Comparison of ENCODE assay signal across 20 mouse cellular contexts in the genomic region with DNA sequence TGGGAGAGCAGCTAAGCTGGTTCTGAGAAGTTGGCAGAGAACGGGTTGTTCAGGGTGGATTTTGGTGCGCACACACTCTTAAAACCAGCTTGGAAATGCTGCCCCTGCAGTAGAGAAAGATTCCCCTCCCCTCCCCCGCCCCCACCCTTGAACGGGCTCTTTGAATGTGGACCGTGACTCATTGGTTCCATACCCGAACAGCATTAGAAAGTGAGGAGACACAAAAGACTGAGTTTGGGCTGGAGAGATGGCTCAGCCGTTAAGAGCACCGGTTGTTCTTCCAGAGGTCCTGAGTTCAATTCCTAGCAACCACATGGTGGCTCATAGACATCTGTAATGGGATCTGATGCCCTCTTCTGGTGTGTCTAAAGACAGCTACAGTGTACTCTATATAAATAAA. TPM values are rescaled to one million over a fixed set of nuclear protein-coding genes. Genes with fewer than 3 reads are reported as not detected.
DNase-seq lines count a peak whose midpoint lies in the region; ATAC-seq and TF ChIP-seq lines count a peak whose summit lies in the region.
"Had no signal": no experiment of that assay in that cellular context is flagged by ENCODE, and none has a peak within 500 bp of the region (broad histone marks: within the 10 kb centered on the region; RNA-seq: fewer than 3 reads in every experiment).

No protein-coding gene starts in this region.

- dilution Hi-C loops in CH12.LX (cut with MboI; ENCODE audit: extremely low pct_ligation_motif_present, extremely low pct_unique_long_range_greater_than_20kb, low sequenced_read_pairs) = no loop called here

- no peak for TF ChIP-seq POLR2A in CH12.LX (IDR thresholded peaks at IDR 0.05; ENCODE audit: low read depth, low read length)

- H3K4me1 ChIP-seq in megakaryocyte, embryonic 14.5 days = peaks cover 73% of the 10 kb centered on the region
- H3K4me1 ChIP-seq in CH12.LX (ENCODE audit: control insufficient read depth in 1 of 2, insufficient read depth in 2 of 2) = peaks cover 16 to 83% of the 10 kb centered on the region in 2 experiments
- H3K4me1 ChIP-seq in stomach, postnatal 0 days (replicated peaks; ENCODE audit: control insufficient read depth, insufficient read depth) = no peaks in the 10 kb centered on the region
- H3K4me1 ChIP-seq: forebrain, embryonic 13.5 days had no signal

- peak; percentile 94 for DNase-seq in CH12.LX (ENCODE audit: extremely low read depth)
- no peak for DNase-seq in stomach, postnatal 0 days (ENCODE audit: low spot score)
- DNase-seq in heart, postnatal 10 days = no peak
- DNase-seq in urinary bladder, postnatal 10 days (ENCODE audit: low spot score) = no peak
- DNase-seq: adrenal gland, postnatal 10 days; cerebellum, adult 9-10 months; kidney, adult 2 months; lung, embryonic 14.5 days; right cerebral cortex, adult 18-20 months had no signal

- no peak; the same call in 1 of the 2 replicates for TF ChIP-seq RAD21 in CH12.LX (IDR thresholded peaks at IDR 0.05; ENCODE audit: low read depth, low read length)

- peak overlapping the region; percentile 90 for H3K27ac ChIP-seq in CH12.LX (ENCODE audit: insufficient read depth, low read depth)
- H3K27ac ChIP-seq in stomach, postnatal 0 days (replicated peaks) = no peak overlapping the region
- H3K27ac ChIP-seq: forebrain, embryonic 13.5 days; gastrocnemius, adult 2 months; hindbrain, embryonic 13.5 days; kidney, postnatal 0 days; left cerebral cortex, adult 2 months; midbrain, embryonic 10.5 days; neural tube, embryonic 15.5 days had no signal

- H3K36me3 ChIP-seq in megakaryocyte, embryonic 14.5 days (replicated peaks; ENCODE audit: low read length) = peaks cover 42% of the 10 kb centered on the region
- no peaks in the 10 kb centered on the region for H3K36me3 ChIP-seq in CH12.LX (replicated peaks in 1 of 2; ENCODE audit: control insufficient read depth in 1 of 2, insufficient read depth in 1 of 2, low read length in 1 of 2)
- no peaks in the 10 kb centered on the region for H3K36me3 ChIP-seq in stomach, postnatal 0 days (ENCODE audit: control insufficient read depth, insufficient read depth, low read length)
- H3K36me3 ChIP-seq: hindbrain, embryonic 13.5 days; midbrain, embryonic 10.5 days; neural tube, embryonic 15.5 days had no signal

- intact Hi-C loops in heart, postnatal 10 days (cut with DNase I) = no loop called here

- peak overlapping the region; percentile 85 for H3K9ac ChIP-seq in CH12.LX (ENCODE audit: insufficient read depth, low read depth)
- H3K9ac ChIP-seq in stomach, postnatal 0 days (ENCODE audit: low read length) = no peak overlapping the region
- H3K9ac ChIP-seq: forebrain, embryonic 13.5 days; hindbrain, embryonic 13.5 days; lung, embryonic 14.5 days; neural tube, embryonic 15.5 days had no signal

- no peaks in the 10 kb centered on the region for H3K9me3 ChIP-seq in megakaryocyte, embryonic 14.5 days
- no peaks in the 10 kb centered on the region for H3K9me3 ChIP-seq in CH12.LX (replicated peaks; ENCODE audit: low read length)
- H3K9me3 ChIP-seq in stomach, postnatal 0 days (ENCODE audit: control insufficient read depth, low read length) = no peaks in the 10 kb centered on the region
- H3K9me3 ChIP-seq: forebrain, embryonic 13.5 days; hindbrain, embryonic 13.5 days; midbrain, embryonic 10.5 days; neural tube, embryonic 15.5 days had no signal

- peak; percentile 65; the same call in 1 of the 2 replicates for TF ChIP-seq EP300 in CH12.LX (IDR thresholded peaks at IDR 0.05; ENCODE audit: low read length)
- no peak for TF ChIP-seq EP300 in stomach, postnatal 0 days (optimal IDR thresholded peaks at IDR 0.05)

- H3K79me2 ChIP-seq in CH12.LX (replicated peaks; ENCODE audit: control insufficient read depth, extremely low read depth, insufficient read depth, poor library complexity, severe bottlenecking) = peaks cover 40% of the 10 kb centered on the region

- WGBS in stomach, postnatal 0 days = 78% methylated on average over 8 of the region's 8 CpGs

- TF ChIP-seq CTCF in CH12.LX (conservative IDR thresholded peaks at IDR 0.05 in 1 of 2, IDR thresholded peaks at IDR 0.05 in 1 of 2; ENCODE audit: low read depth in 2 of 2, low read length in 2 of 2) = no peak
- no peak for TF ChIP-seq CTCF in stomach, postnatal 0 days (IDR thresholded peaks at IDR 0.05; ENCODE audit: low read depth)

- H3K4me2 ChIP-seq in CH12.LX (ENCODE audit: insufficient read depth, low read depth, poor library complexity, severe bottlenecking) = peak overlapping the region; percentile 94
- no peak overlapping the region for H3K4me2 ChIP-seq in stomach, postnatal 0 days (replicated peaks; ENCODE audit: low read depth)
- H3K4me2 ChIP-seq: forebrain, embryonic 13.5 days; hindbrain, embryonic 13.5 days; lung, embryonic 14.5 days; neural tube, embryonic 15.5 days had no signal

- no peaks in the 10 kb centered on the region for H3K27me3 ChIP-seq in megakaryocyte, embryonic 14.5 days (replicated peaks)
- no peaks in the 10 kb centered on the region for H3K27me3 ChIP-seq in CH12.LX (replicated peaks)
- H3K27me3 ChIP-seq in stomach, postnatal 0 days (ENCODE audit: control insufficient read depth, insufficient read depth, low read length) = no peaks in the 10 kb centered on the region
- H3K27me3 ChIP-seq: forebrain, embryonic 13.5 days; Patski had no signal

- no peak for ATAC-seq in megakaryocyte, adult 5-6 weeks (ENCODE audit: poor library complexity, severe bottlenecking)
- ATAC-seq in activated CD4-positive, CD25-positive, alpha-beta regulatory T cell, adult 4 months = peak; percentile 6
- ATAC-seq in stomach, postnatal 0 days (ENCODE audit: low FRiP score, low TSS enrichment) = no peak
- ATAC-seq: forebrain, embryonic 13.5 days had no signal

- H3K4me3 ChIP-seq in megakaryocyte, embryonic 14.5 days (replicated peaks) = peak overlapping the region; percentile 91
- peak overlapping the region; percentile 61 to 96 (median 84) for H3K4me3 ChIP-seq in CH12.LX (replicated peaks in 1 of 3; ENCODE audit: low read depth in 2 of 3, low read length in 2 of 3, poor library complexity in 1 of 3)
- H3K4me3 ChIP-seq in stomach, postnatal 0 days (ENCODE audit: low read depth, low read length) = no peak overlapping the region
- H3K4me3 ChIP-seq: forebrain, embryonic 13.5 days; hindbrain, embryonic 13.5 days; left cerebral cortex, adult 2 months; midbrain, embryonic 10.5 days; neural tube, embryonic 15.5 days had no signal

- in situ Hi-C loops in CH12.LX (cut with MboI; ENCODE audit: low pct_ligation_motif_present, low pct_unique_long_range_greater_than_20kb, low sequenced_read_pairs) = loop anchor here (10.0 kb wide), 1 partner anchor 135 kb away; no protein-coding TSS in a partner anchor

RNA-seq across cellular contexts. Expression of gene Bin2, which starts 0.7 kb away (rescaled TPM):
- polyA plus RNA-seq in megakaryocyte, embryonic 14.5 days (2012; ENCODE audit: insufficient read depth, low replicate concordance) = 2,082 and 2,619 TPM in 2 replicates
- 309 and 324 TPM in 2 replicates for total RNA-seq in megakaryocyte, adult 5-6 weeks (2015)
- total RNA-seq in megakaryocyte, adult 5-6 weeks (2017) = 275 and 304 TPM in 2 replicates
- total RNA-seq in CH12.LX (2012; rRNA removed) (60.4 and 64.8 TPM in 2 replicates), CH12.LX (2014; rRNA removed) (49.2 and 51.4 TPM in 2 replicates)
- 72.8 and 89.9 TPM in 2 replicates for polyA plus RNA-seq in CH12.LX (2012; ENCODE audit: insufficient read length, low read depth)
- polyA plus RNA-seq in activated CD4-positive, CD25-positive, alpha-beta regulatory T cell, adult 4 months (2017; shearing (Covaris generic)) = 100 to 1,000 TPM; 348 to 423 TPM
- 1.3 and 2.3 TPM in 2 replicates for polyA plus RNA-seq in stomach, postnatal 0 days (2015; fragmentation: Nextera tagmentation; extraction: Ambion mirVana)
- 1 to 10 TPM; 1.4 to 2.2 TPM for total RNA-seq in heart, postnatal 10 days (2021)
- polyA plus RNA-seq: Patski had no signal

RNA-seq across cellular contexts. Expression of gene Cela1, which starts 17.7 kb away (rescaled TPM):
- 12.5 and 23.0 TPM in 2 replicates for polyA plus RNA-seq in megakaryocyte, embryonic 14.5 days (2012; ENCODE audit: insufficient read depth, low replicate concordance)
- 3.5 and 6.2 TPM in 2 replicates for total RNA-seq in megakaryocyte, adult 5-6 weeks (2015)
- total RNA-seq in megakaryocyte, adult 5-6 weeks (2017) = 1.8 and 4.2 TPM in 2 replicates
- total RNA-seq in CH12.LX (2012; rRNA removed) = 4.8 and 5.1 TPM in 2 replicates
- 1.3 and 1.8 TPM in 2 replicates for total RNA-seq in CH12.LX (2014; rRNA removed)
- 3.3 TPM in 2 replicates for polyA plus RNA-seq in CH12.LX (2012; ENCODE audit: insufficient read length, low read depth)
- polyA plus RNA-seq in activated CD4-positive, CD25-positive, alpha-beta regulatory T cell, adult 4 months (2017; shearing (Covaris generic)) = 10 to 100 TPM in 1 of 2 experiments, 1 to 10 TPM in 1; 6.7 to 10.3 TPM
- 22.3 and 24.1 TPM in 2 replicates for polyA plus RNA-seq in stomach, postnatal 0 days (2015; fragmentation: Nextera tagmentation; extraction: Ambion mirVana)
- total RNA-seq in heart, postnatal 10 days (2021) = 1 to 10 TPM in 1 of 2 experiments, under 1 TPM in 1; 0.53 to 1.1 TPM
- total RNA-seq: gastrocnemius, adult 2 months had no signal

RNA-seq across cellular contexts. Expression of gene Smagp, which starts 33.3 kb away (rescaled TPM):
- 57.2 and 75.5 TPM in 2 replicates for polyA plus RNA-seq in megakaryocyte, embryonic 14.5 days (2012; ENCODE audit: insufficient read depth, low replicate concordance)
- total RNA-seq in megakaryocyte, adult 5-6 weeks (2015) = 1.1 and 3.2 TPM in 2 replicates
- 0.51 and 4.5 TPM in 2 replicates for total RNA-seq in megakaryocyte, adult 5-6 weeks (2017)
- total RNA-seq in CH12.LX (2012; rRNA removed) (4.9 and 7.0 TPM in 2 replicates), CH12.LX (2014; rRNA removed) (0.55 and 1.3 TPM in 2 replicates)
- polyA plus RNA-seq in CH12.LX (2012; ENCODE audit: insufficient read length, low read depth) = 3.2 and 4.8 TPM in 2 replicates
- not detected for polyA plus RNA-seq in activated CD4-positive, CD25-positive, alpha-beta regulatory T cell, adult 4 months (2017; shearing (Covaris generic))
- polyA plus RNA-seq in stomach, postnatal 0 days (2015; fragmentation: Nextera tagmentation; extraction: Ambion mirVana) = 94.8 and 103 TPM in 2 replicates
- total RNA-seq in heart, postnatal 10 days (2021) = 10 to 100 TPM; 20.5 to 25.8 TPM

RNA-seq across cellular contexts. Expression of gene Dazap2, which starts 54.9 kb away (rescaled TPM):
- 28.5 and 32.0 TPM in 2 replicates for polyA plus RNA-seq in megakaryocyte, embryonic 14.5 days (2012; ENCODE audit: insufficient read depth, low replicate concordance)
- total RNA-seq in megakaryocyte, adult 5-6 weeks (2015) = 576 and 578 TPM in 2 replicates
- total RNA-seq in megakaryocyte, adult 5-6 weeks (2017) = 242 and 284 TPM in 2 replicates
- total RNA-seq in CH12.LX (2012; rRNA removed) (56.0 and 63.8 TPM in 2 replicates), CH12.LX (2014; rRNA removed) (139 and 159 TPM in 2 replicates)
- 160 and 213 TPM in 2 replicates for polyA plus RNA-seq in CH12.LX (2012; ENCODE audit: insufficient read length, low read depth)
- 100 to 1,000 TPM; 741 to 756 TPM for polyA plus RNA-seq in activated CD4-positive, CD25-positive, alpha-beta regulatory T cell, adult 4 months (2017; shearing (Covaris generic))
- polyA plus RNA-seq in stomach, postnatal 0 days (2015; fragmentation: Nextera tagmentation; extraction: Ambion mirVana) = 177 and 205 TPM in 2 replicates
- 100 to 1,000 TPM; 176 to 183 TPM for total RNA-seq in heart, postnatal 10 days (2021)

RNA-seq across cellular contexts. Expression of gene Galnt6, which starts 59.2 kb away (rescaled TPM):
- polyA plus RNA-seq in megakaryocyte, embryonic 14.5 days (2012; ENCODE audit: insufficient read depth, low replicate concordance) = 2.3 TPM in 1 of 2 replicates, not detected in the other
- 3.6 and 4.2 TPM in 2 replicates for total RNA-seq in megakaryocyte, adult 5-6 weeks (2015)
- total RNA-seq in megakaryocyte, adult 5-6 weeks (2017) = 9.6 and 11.4 TPM in 2 replicates
- total RNA-seq in CH12.LX (2012; rRNA removed) (4.4 and 5.0 TPM in 2 replicates), CH12.LX (2014; rRNA removed) (0.58 and 0.62 TPM in 2 replicates)
- 2.0 TPM in 2 replicates for polyA plus RNA-seq in CH12.LX (2012; ENCODE audit: insufficient read length, low read depth)
- 10 to 100 TPM; 52.5 to 78.9 TPM for polyA plus RNA-seq in activated CD4-positive, CD25-positive, alpha-beta regulatory T cell, adult 4 months (2017; shearing (Covaris generic))
- 9.5 and 11.0 TPM in 2 replicates for polyA plus RNA-seq in stomach, postnatal 0 days (2015; fragmentation: Nextera tagmentation; extraction: Ambion mirVana)
- total RNA-seq in heart, postnatal 10 days (2021) = 1 to 10 TPM; 1.7 TPM

Comparison
In these comparisons a context has a peak if more than half of its experiments do, and no peak if none do; other contexts are left out.
1. RNA of gene Bin2, which starts 0.7 kb away (polyA plus RNA-seq): 2,082 to 2,619 TPM in megakaryocyte, embryonic 14.5 days, 348 to 423 TPM in activated CD4-positive, CD25-positive, alpha-beta regulatory T cell, adult 4 months and 72.8 to 89.9 TPM in CH12.LX; 1.3 to 2.3 TPM in stomach, postnatal 0 days; every median in the first group is over 10 times any median in the second.
2. RNA of gene Smagp, which starts 33.3 kb away (polyA plus RNA-seq): 94.8 to 103 TPM in stomach, postnatal 0 days and 57.2 to 75.5 TPM in megakaryocyte, embryonic 14.5 days; 3.2 to 4.8 TPM in CH12.LX and not detected in activated CD4-positive, CD25-positive, alpha-beta regulatory T cell, adult 4 months; every median in the first group is over 10 times any median in the second.